Mouse (Mus musculus): ENCODE results near the gene Lcn8. TPM values are rescaled to one million over a fixed set of nuclear protein-coding genes. Genes with fewer than 3 reads are reported as not detected.

Gene Lcn8
- total and polyA plus RNA-seq, 3 experiments: not detected

- ATAC-seq (ENCODE audit: extremely low read depth, insufficient number of reproducible peaks, low FRiP score, poor library complexity, severe bottlenecking) (no peak), DNase-seq (ENCODE audit: low spot score) (no peak)
- no peaks in the 10 kb centered on the region for H3K4me1 ChIP-seq (ENCODE audit: insufficient read depth, low read depth, low read length)
- H3K9me3 ChIP-seq (replicated peaks): no peaks in the 10 kb centered on the region
- no peak for TF ChIP-seq POLR2AphosphoS5 (IDR thresholded peaks at IDR 0.05; ENCODE audit: insufficient replicate concordance, low read depth, low read length)
- no peak for TF ChIP-seq CTCF (IDR thresholded peaks at IDR 0.05; ENCODE audit: low read depth, low read length)
- no peak for TF ChIP-seq GATA1 (IDR thresholded peaks at IDR 0.05; ENCODE audit: borderline replicate concordance, low read length)
- no peak for TF ChIP-seq TAL1 (conservative IDR thresholded peaks at IDR 0.05; ENCODE audit: low read depth, low read length)
- no peak for TF ChIP-seq GATA2 (IDR thresholded peaks at IDR 0.05; ENCODE audit: borderline replicate concordance, low read depth, low read length)
- no peak overlapping the region for H3K4me3 ChIP-seq (ENCODE audit: low read depth, low read length)
- no peaks in the 10 kb centered on the region for H3K36me3 ChIP-seq (replicated peaks)
- peaks cover 12% of the 10 kb centered on the region for H3K27me3 ChIP-seq (ENCODE audit: insufficient read depth, low read length)
Measured at GRCm38 (mm10) chr2:25703706-25704105, 50.8 kb downstream of the Lcn8 start.

Other genes starting within 250 kb of the Lcn8 start
Only the 20 nearest of the 30 such genes appear.
- gene Fbxw5, start 152.4 kb upstream of the Lcn8 start, total RNA-seq (2014; fragmentation: Nextera tagmentation): 48.3 and 57.9 TPM in 2 replicates
- 21.1 and 24.7 TPM in 2 replicates for gene Fbxw5, start 152.4 kb upstream of the Lcn8 start, total RNA-seq (2017)
- gene Fbxw5, start 152.4 kb upstream of the Lcn8 start, polyA plus RNA-seq (2012): 17.1 and 35.5 TPM in 2 replicates
- gene C8g, start 151.4 kb upstream of the Lcn8 start, total RNA-seq (2014; fragmentation: Nextera tagmentation): 3.4 and 4.4 TPM in 2 replicates
- 2.2 and 3.3 TPM in 2 replicates for gene C8g, start 151.4 kb upstream of the Lcn8 start, total RNA-seq (2017)
- gene C8g, start 151.4 kb upstream of the Lcn8 start, polyA plus RNA-seq (2012): 0.10 and 0.21 TPM in 2 replicates
- 7.1 and 7.9 TPM in 2 replicates for gene Traf2, start 106.2 kb upstream of the Lcn8 start, total RNA-seq (2014; fragmentation: Nextera tagmentation)
- gene Traf2, start 106.2 kb upstream of the Lcn8 start, total RNA-seq (2017): 18.1 and 19.1 TPM in 2 replicates
- gene Traf2, start 106.2 kb upstream of the Lcn8 start, polyA plus RNA-seq (2012): 5.4 and 7.8 TPM in 2 replicates
- 102 and 126 TPM in 2 replicates for gene Edf1, start 95.3 kb upstream of the Lcn8 start, total RNA-seq (2014; fragmentation: Nextera tagmentation)
- 91.0 and 109 TPM in 2 replicates for gene Edf1, start 95.3 kb upstream of the Lcn8 start, total RNA-seq (2017)
- gene Edf1, start 95.3 kb upstream of the Lcn8 start, polyA plus RNA-seq (2012): 570 and 701 TPM in 2 replicates
- gene Mamdc4, start 78.3 kb upstream of the Lcn8 start, total RNA-seq (2014; fragmentation: Nextera tagmentation): 0.58 and 4.3 TPM in 2 replicates
- 1.9 and 5.5 TPM in 2 replicates for gene Mamdc4, start 78.3 kb upstream of the Lcn8 start, total RNA-seq (2017)
- gene Mamdc4, start 78.3 kb upstream of the Lcn8 start, polyA plus RNA-seq (2012): 1.4 and 1.6 TPM in 2 replicates
- 1.4 and 2.1 TPM in 2 replicates for gene Phpt1, start 77.9 kb upstream of the Lcn8 start, total RNA-seq (2014; fragmentation: Nextera tagmentation)
- gene Phpt1, start 77.9 kb upstream of the Lcn8 start, total RNA-seq (2017): 7.1 and 12.5 TPM in 2 replicates
- 6.5 and 9.5 TPM in 2 replicates for gene Phpt1, start 77.9 kb upstream of the Lcn8 start, polyA plus RNA-seq (2012)
- gene Ajm1, start 71.4 kb upstream of the Lcn8 start, total RNA-seq (2014; fragmentation: Nextera tagmentation): 0.63 and 1.1 TPM in 2 replicates
- gene Ajm1, start 71.4 kb upstream of the Lcn8 start, total RNA-seq (2017): 0.05 TPM in 1 of 2 replicates, not detected in the other
- gene Ajm1, start 71.4 kb upstream of the Lcn8 start, polyA plus RNA-seq (2012): 0.32 and 0.35 TPM in 2 replicates
- 73.4 and 74.9 TPM in 2 replicates for gene Rabl6, start 44.6 kb upstream of the Lcn8 start, total RNA-seq (2014; fragmentation: Nextera tagmentation)
- 41.5 and 43.2 TPM in 2 replicates for gene Rabl6, start 44.6 kb upstream of the Lcn8 start, total RNA-seq (2017)
- 79.9 and 82.4 TPM in 2 replicates for gene Rabl6, start 44.6 kb upstream of the Lcn8 start, polyA plus RNA-seq (2012)
- not detected in 2 replicates for gene Ccdc183, start 35.4 kb upstream of the Lcn8 start, total RNA-seq (2014; fragmentation: Nextera tagmentation)
- gene Ccdc183, start 35.4 kb upstream of the Lcn8 start, total RNA-seq (2017): 0.05 TPM in 1 of 2 replicates, not detected in the other
- gene Ccdc183, start 35.4 kb upstream of the Lcn8 start, polyA plus RNA-seq (2012): not detected in 2 replicates
- not detected in 2 replicates for gene Tmem141, start 31.1 kb upstream of the Lcn8 start, total RNA-seq (2014; fragmentation: Nextera tagmentation)
- gene Tmem141, start 31.1 kb upstream of the Lcn8 start, total RNA-seq (2017): not detected in 2 replicates
- gene Tmem141, start 31.1 kb upstream of the Lcn8 start, polyA plus RNA-seq (2012): not detected in 2 replicates
- not detected in 2 replicates for gene Fcna, start 25.1 kb upstream of the Lcn8 start, total RNA-seq (2014; fragmentation: Nextera tagmentation)
- not detected in 2 replicates for gene Fcna, start 25.1 kb upstream of the Lcn8 start, total RNA-seq (2017)
- gene Fcna, start 25.1 kb upstream of the Lcn8 start, polyA plus RNA-seq (2012): not detected in 2 replicates
- gene Lcn5, start 4.8 kb downstream of the Lcn8 start, total RNA-seq (2014; fragmentation: Nextera tagmentation): not detected in 2 replicates
- gene Lcn5, start 4.8 kb downstream of the Lcn8 start, total RNA-seq (2017): not detected in 2 replicates
- gene Lcn5, start 4.8 kb downstream of the Lcn8 start, polyA plus RNA-seq (2012): not detected in 2 replicates
- not detected in 2 replicates for gene Lcn6, start 23.7 kb downstream of the Lcn8 start, total RNA-seq (2014; fragmentation: Nextera tagmentation)
- not detected in 2 replicates for gene Lcn6, start 23.7 kb downstream of the Lcn8 start, total RNA-seq (2017)
- gene Lcn6, start 23.7 kb downstream of the Lcn8 start, polyA plus RNA-seq (2012): not detected in 2 replicates
- not detected in 2 replicates for gene Lcn10, start 29.6 kb downstream of the Lcn8 start, total RNA-seq (2014; fragmentation: Nextera tagmentation)
- 0.17 TPM in 1 of 2 replicates, not detected in the other for gene Lcn10, start 29.6 kb downstream of the Lcn8 start, total RNA-seq (2017)
- not detected in 2 replicates for gene Lcn10, start 29.6 kb downstream of the Lcn8 start, polyA plus RNA-seq (2012)
- not detected in 2 replicates for gene Obp2a, start 46.9 kb downstream of the Lcn8 start, total RNA-seq (2014; fragmentation: Nextera tagmentation)
- gene Obp2a, start 46.9 kb downstream of the Lcn8 start, total RNA-seq (2017): not detected in 2 replicates
- not detected in 2 replicates for gene Obp2a, start 46.9 kb downstream of the Lcn8 start, polyA plus RNA-seq (2012)
- gene Bmyc, start 53.6 kb downstream of the Lcn8 start, total RNA-seq (2014; fragmentation: Nextera tagmentation): not detected in 2 replicates
- not detected in 2 replicates for gene Bmyc, start 53.6 kb downstream of the Lcn8 start, total RNA-seq (2017)
- not detected in 2 replicates for gene Bmyc, start 53.6 kb downstream of the Lcn8 start, polyA plus RNA-seq (2012)
- gene Obp2b, start 83.9 kb downstream of the Lcn8 start, total RNA-seq (2014; fragmentation: Nextera tagmentation): not detected in 2 replicates
- not detected in 2 replicates for gene Obp2b, start 83.9 kb downstream of the Lcn8 start, total RNA-seq (2017)
- gene Obp2b, start 83.9 kb downstream of the Lcn8 start, polyA plus RNA-seq (2012): not detected in 2 replicates
- gene Lcn3, start 112.4 kb downstream of the Lcn8 start, total RNA-seq (2014; fragmentation: Nextera tagmentation): not detected in 2 replicates
- gene Lcn3, start 112.4 kb downstream of the Lcn8 start, total RNA-seq (2017): not detected in 2 replicates
- gene Lcn3, start 112.4 kb downstream of the Lcn8 start, polyA plus RNA-seq (2012): not detected in 2 replicates
- gene Lcn11, start 123.9 kb downstream of the Lcn8 start, total RNA-seq (2014; fragmentation: Nextera tagmentation): not detected in 2 replicates
- gene Lcn11, start 123.9 kb downstream of the Lcn8 start, total RNA-seq (2017): not detected in 2 replicates
- gene Lcn11, start 123.9 kb downstream of the Lcn8 start, polyA plus RNA-seq (2012): not detected in 2 replicates
- gene Gm13539, start 129.1 kb downstream of the Lcn8 start, total RNA-seq (2014; fragmentation: Nextera tagmentation): not detected in 2 replicates
- gene Gm13539, start 129.1 kb downstream of the Lcn8 start, total RNA-seq (2017): not detected in 2 replicates
- not detected in 2 replicates for gene Gm13539, start 129.1 kb downstream of the Lcn8 start, polyA plus RNA-seq (2012)

Measured in G1E (cell line).